Mouse (Mus musculus) frontal cortex, postnatal 36 days (tissue): ENCODE data around the gene Olfr1016.

ENCODE experiments used
- DNase-seq, 2 experiments: peaks; one replicate each; pipeline ENCODE4 v3.0.0; 2022; ENCODE audit warnings: low spot score in 2 of 2

Gene Olfr1016

GRCm38 (mm10) chr2:85802444-85802843 is at the start of gene Olfr1016:
Gene Olfr1016, minus strand, starts transcription at chr2:85802544.
- no peak for DNase-seq

- no peak for DNase-seq
Observed at GRCm38 (mm10) chr2:85846730-85847129, 44.4 kb upstream of the Olfr1016 start, which contains the start of gene Olfr1020. Gene Olfr1020, plus strand, starts transcription at chr2:85847030.

- no peak for DNase-seq
Observed at GRCm38 (mm10) chr2:85845383-85845782, 43.0 kb upstream of the Olfr1016 start, which contains the start of gene Olfr1019. Gene Olfr1019, minus strand, starts transcription at chr2:85845483.

- DNase-seq: no peak
Observed at GRCm38 (mm10) chr2:85818179-85818578, 15.8 kb upstream of the Olfr1016 start, which contains the start of gene Olfr1018. Gene Olfr1018, plus strand, starts transcription at chr2:85818479.

- no peak for DNase-seq
Observed at GRCm38 (mm10) chr2:85804501-85804900, 2.2 kb upstream of the Olfr1016 start.

GRCm38 (mm10) chr2:85792331-85792730 is 10.0 kb downstream of the Olfr1016 start:
- DNase-seq: no peak

- no peak for DNase-seq
Observed at GRCm38 (mm10) chr2:85781717-85782116, 20.6 kb downstream of the Olfr1016 start, which contains the start of gene Olfr1015. Gene Olfr1015, plus strand, starts transcription at chr2:85782017.

- DNase-seq: no peak
Observed at GRCm38 (mm10) chr2:85772413-85772812, 29.9 kb downstream of the Olfr1016 start, which contains the start of gene Olfr1014. Gene Olfr1014, plus strand, starts transcription at chr2:85772713.

- no peak for DNase-seq
Observed at GRCm38 (mm10) chr2:85766798-85767197, 35.5 kb downstream of the Olfr1016 start, which contains the start of gene Olfr1013. Gene Olfr1013, plus strand, starts transcription at chr2:85767098.

- DNase-seq: no peak
Observed at GRCm38 (mm10) chr2:85762666-85763065, 39.7 kb downstream of the Olfr1016 start, which contains the start of gene Olfr1012. Gene Olfr1012, minus strand, starts transcription at chr2:85762766.

- no peak for DNase-seq
Observed at GRCm38 (mm10) chr2:85753822-85754221, 48.5 kb downstream of the Olfr1016 start.
